Mouse (Mus musculus) C2C12 (cell line): Measurements from ENCODE around the gene Pla2g4f. TPM values are rescaled to one million over a fixed set of nuclear protein-coding genes. Genes with fewer than 3 reads are reported as not detected.

Source experiments
- H3K27me3 ChIP-seq: one replicate; pipeline ENCODE4 v1.6.1; 2011; ENCODE audit not compliant: control insufficient read depth, insufficient read depth, insufficient read length
- H3K36me3 ChIP-seq: one replicate; pipeline ENCODE4 v1.6.1; 2011; ENCODE audit not compliant: control insufficient read depth, insufficient read depth
- H3K4me3 ChIP-seq: one replicate; pipeline ENCODE4 v1.5.1; 2011; ENCODE audit warnings: mild to moderate bottlenecking, control low read depth; ENCODE audit not compliant: poor library complexity, insufficient read depth, severe bottlenecking
- H3K79me2 ChIP-seq: one replicate; pipeline ENCODE4 v1.6.1; 2011; ENCODE audit not compliant: control insufficient read depth, insufficient read depth
- H3K79me3 ChIP-seq: one replicate; pipeline ENCODE4 v1.6.1; 2011; ENCODE audit warnings: low read depth, control low read depth
- H3ac ChIP-seq: one replicate; pipeline ENCODE3; 2011; ENCODE audit warnings: low read depth; ENCODE audit not compliant: control insufficient read depth, insufficient read length
- CEBPB ChIP-seq: IDR thresholded peaks from one replicate; pipeline ENCODE4 v1.6.1; 2011; ENCODE audit warnings: low read depth, mild to moderate bottlenecking, control low read depth, moderate library complexity
- CTCF ChIP-seq: IDR thresholded peaks from one replicate; pipeline ENCODE4 v1.5.1; 2011; ENCODE audit not compliant: control insufficient read depth, insufficient read depth, insufficient read length
- FOSL1 ChIP-seq: IDR thresholded peaks from one replicate; pipeline ENCODE4 v1.8.0; 2011; ENCODE audit warnings: mild to moderate bottlenecking, low read length; ENCODE audit not compliant: poor library complexity, insufficient read depth, severe bottlenecking
- MAX ChIP-seq: IDR thresholded peaks from one replicate; pipeline ENCODE4 v1.6.1; 2011; ENCODE audit warnings: mild to moderate bottlenecking, control low read depth
- MYOD1 ChIP-seq: IDR thresholded peaks from one replicate; pipeline ENCODE4 v1.6.1; 2011; ENCODE audit warnings: low read depth; ENCODE audit not compliant: control insufficient read depth, insufficient read length
- MYOG ChIP-seq: IDR thresholded peaks from one replicate; pipeline ENCODE4 v1.6.1; 2011; ENCODE audit not compliant: control insufficient read depth, insufficient read length; ENCODE audit errors: extremely low read depth
- USF1 ChIP-seq: IDR thresholded peaks from one replicate; pipeline ENCODE4 v1.6.1; 2011; ENCODE audit warnings: low read depth, mild to moderate bottlenecking, control low read depth, moderate library complexity
- polyA plus RNA-seq: library from polyadenylated mRNA; unstranded; fragments of >200 nt; fragmentation: generic; extraction: Trizol; gene quantifications from one replicate; pipeline ENCODE4 v1.2.1, GENCODE M21; 2012; ENCODE audit warnings: missing spikeins

Gene Pla2g4f
- polyA plus RNA-seq, 1 experiment = not detected

DNA sequence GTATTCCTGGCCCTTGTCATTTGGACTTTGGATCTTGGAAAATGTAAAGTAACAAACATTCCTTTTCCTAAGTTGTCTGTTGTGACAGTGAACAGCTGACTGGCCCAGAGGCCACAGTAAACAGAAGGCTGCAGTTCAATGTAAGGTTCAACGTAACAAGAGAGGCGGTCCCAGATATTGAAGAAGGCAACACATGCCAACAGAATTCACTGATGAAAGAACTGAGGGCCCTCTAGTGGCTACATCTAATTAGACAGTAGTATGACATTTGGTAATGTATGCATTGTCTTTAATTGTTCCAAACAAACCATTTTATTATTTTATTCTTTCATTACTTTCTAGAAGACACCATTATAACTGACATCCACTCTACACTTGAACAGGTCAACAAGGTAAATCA is 23.9 kb upstream of the Pla2g4f start:
- no peak overlapping the region for H3K4me3 ChIP-seq
- peaks cover 18% of the 10 kb centered on the region for H3K36me3 ChIP-seq
- H3K79me3 ChIP-seq = no peaks in the 10 kb centered on the region
- no peak overlapping the region for H3ac ChIP-seq
- TF ChIP-seq MYOG (no peak), CTCF (no peak), USF1 (no peak), MYOD1 (no peak), CEBPB (no peak), FOSL1 (no peak), MAX (no peak)
- H3K27me3 ChIP-seq = no peaks in the 10 kb centered on the region
- no peaks in the 10 kb centered on the region for H3K79me2 ChIP-seq

DNA sequence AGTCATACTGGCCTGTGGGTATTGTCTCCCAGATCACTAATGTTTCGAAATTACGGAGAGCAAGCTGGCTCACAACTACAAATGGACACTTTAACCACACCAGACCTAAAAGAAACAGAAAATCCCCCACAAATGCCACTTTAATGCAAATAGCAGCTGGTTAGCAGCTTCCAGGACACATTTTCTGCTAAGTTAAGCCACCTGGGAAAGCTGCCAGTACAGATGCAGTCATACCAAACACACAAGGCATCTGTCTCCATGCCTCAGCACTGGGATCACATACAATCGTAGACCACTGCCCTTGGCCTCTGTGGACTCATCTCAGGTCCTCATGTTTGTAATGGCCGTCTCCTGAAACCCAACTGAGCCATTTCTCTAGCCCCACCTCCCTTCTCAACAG is 17.6 kb upstream of the Pla2g4f start:
- Histone ChIP-seq H3K79me2 (no peaks in the 10 kb centered on the region), H3ac (no peak overlapping the region), H3K79me3 (no peaks in the 10 kb centered on the region), H3K4me3 (no peak overlapping the region), H3K36me3 (peaks cover 31% of the 10 kb centered on the region), H3K27me3 (no peaks in the 10 kb centered on the region)
- TF ChIP-seq MYOD1 = no peak
- no peak for TF ChIP-seq USF1
- no peak for TF ChIP-seq MYOG
- TF ChIP-seq CEBPB = no peak
- TF ChIP-seq MAX = no peak
- TF ChIP-seq FOSL1 = no peak
- TF ChIP-seq CTCF = no peak

DNA sequence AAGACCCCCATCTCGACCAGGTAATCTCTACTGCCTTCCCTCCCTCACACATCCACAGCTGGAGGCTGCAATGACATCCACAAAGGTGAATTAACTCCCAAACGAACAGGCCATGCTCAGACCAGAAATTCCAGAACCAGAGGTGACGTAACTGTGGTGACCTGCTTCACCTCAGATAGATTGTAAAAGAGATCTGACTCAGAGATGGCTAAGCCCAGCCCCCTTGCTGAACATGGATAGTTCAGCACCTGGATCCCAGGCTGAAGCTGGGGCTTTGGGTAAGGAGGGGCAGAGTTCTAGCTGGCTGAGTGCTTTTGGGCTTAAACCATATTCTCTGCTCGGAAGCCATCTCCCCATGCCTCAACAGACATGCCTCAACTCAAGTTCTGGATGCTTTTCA is 1.1 kb upstream of the Pla2g4f start:
- H3K36me3 ChIP-seq = peaks cover 18% of the 10 kb centered on the region
- H3ac ChIP-seq = no peak overlapping the region
- peaks cover 9% of the 10 kb centered on the region for H3K27me3 ChIP-seq
- TF ChIP-seq USF1 (no peak), MAX (no peak), MYOD1 (no peak), MYOG (no peak), FOSL1 (no peak), CTCF (no peak), CEBPB (no peak)
- no peak overlapping the region for H3K4me3 ChIP-seq
- no peaks in the 10 kb centered on the region for H3K79me2 ChIP-seq
- no peaks in the 10 kb centered on the region for H3K79me3 ChIP-seq

DNA sequence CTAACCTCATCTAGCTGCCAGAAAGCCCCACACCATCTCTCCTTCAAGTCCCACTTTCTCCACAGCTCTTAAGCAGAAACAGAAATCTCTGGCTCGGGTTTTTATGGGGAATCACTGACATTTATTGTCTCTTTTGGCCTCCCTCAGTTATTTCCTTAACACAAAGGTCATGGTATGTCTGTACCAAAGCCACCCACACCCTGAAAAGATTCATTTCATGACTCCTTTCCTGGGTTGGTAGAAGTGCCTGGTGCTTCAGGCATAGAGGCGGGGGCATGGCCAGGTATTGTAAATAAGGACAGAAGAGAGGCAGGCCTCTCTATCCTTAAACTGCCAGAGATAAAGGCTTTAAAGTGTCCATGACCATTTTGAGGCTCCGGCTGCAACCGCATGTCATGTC is 522 bp upstream of the Pla2g4f start:
- H3ac ChIP-seq = no peak overlapping the region
- peaks cover 13% of the 10 kb centered on the region for H3K27me3 ChIP-seq
- TF ChIP-seq FOSL1 = no peak
- no peak for TF ChIP-seq MYOD1
- no peak for TF ChIP-seq CTCF
- no peak for TF ChIP-seq USF1
- TF ChIP-seq CEBPB = no peak
- no peak for TF ChIP-seq MAX
- no peak for TF ChIP-seq MYOG
- H3K4me3 ChIP-seq = no peak overlapping the region
- no peaks in the 10 kb centered on the region for H3K79me3 ChIP-seq
- H3K79me2 ChIP-seq = no peaks in the 10 kb centered on the region
- H3K36me3 ChIP-seq = peaks cover 18% of the 10 kb centered on the region

DNA sequence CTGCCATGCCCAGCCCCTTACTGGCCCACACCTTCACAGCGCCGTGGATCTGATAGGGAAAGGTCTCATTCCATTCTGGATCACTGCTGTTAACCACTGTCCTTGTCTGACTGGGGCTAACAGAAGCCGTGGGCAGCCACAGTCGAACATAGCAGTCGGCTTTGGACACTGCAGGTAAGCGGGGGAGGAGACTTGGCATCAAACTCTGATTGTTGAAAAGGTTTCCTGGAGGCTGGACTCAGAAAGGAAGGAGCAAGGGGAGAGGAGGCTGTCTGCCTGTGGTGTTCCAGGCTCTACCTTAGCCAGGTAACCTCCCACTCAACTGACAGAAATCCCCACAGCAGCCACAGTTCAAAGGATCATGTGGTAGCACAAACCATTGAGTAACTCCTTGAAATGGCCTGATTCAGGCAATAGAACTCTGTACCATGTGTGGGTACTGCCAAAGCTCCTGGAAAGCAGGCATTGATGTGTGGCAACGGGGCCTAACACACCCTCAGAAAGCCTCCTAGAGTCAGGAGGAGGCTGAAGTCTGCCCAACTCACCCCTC is 1.6 kb downstream of the Pla2g4f start:
- peaks cover 5% of the 10 kb centered on the region for H3K36me3 ChIP-seq
- H3K4me3 ChIP-seq = no peak overlapping the region
- no peak overlapping the region for H3ac ChIP-seq
- H3K79me3 ChIP-seq = no peaks in the 10 kb centered on the region
- H3K79me2 ChIP-seq = no peaks in the 10 kb centered on the region
- peaks cover 13% of the 10 kb centered on the region for H3K27me3 ChIP-seq
- TF ChIP-seq CTCF (no peak), MYOG (no peak), USF1 (no peak), MYOD1 (no peak), CEBPB (no peak), MAX (no peak), FOSL1 (no peak)

- TF ChIP-seq CEBPB (no peak), MYOG (no peak), CTCF (no peak), USF1 (no peak), FOSL1 (no peak), MYOD1 (no peak), MAX (no peak)
- peaks cover 13% of the 10 kb centered on the region for H3K27me3 ChIP-seq
Measured at GRCm38 (mm10) chr2:120304113-120304512, 9.9 kb downstream of the Pla2g4f start.

More at GRCm38 (mm10) chr2:120304113-120304512, 9.9 kb downstream of the Pla2g4f start:
- H3K79me3 ChIP-seq = no peaks in the 10 kb centered on the region
- no peak overlapping the region for H3ac ChIP-seq
- H3K36me3 ChIP-seq = no peaks in the 10 kb centered on the region
- H3K79me2 ChIP-seq = no peaks in the 10 kb centered on the region
- H3K4me3 ChIP-seq = no peak overlapping the region
